Mouse (Mus musculus): ENCODE measurements around the gene Abtb2. TPM values are rescaled to one million over a fixed set of nuclear protein-coding genes. Genes with fewer than 3 reads are reported as not detected.

Abtb2 gene
- polyA plus RNA-seq, 1 experiment from 2014 or later: 11.5 TPM

DNA sequence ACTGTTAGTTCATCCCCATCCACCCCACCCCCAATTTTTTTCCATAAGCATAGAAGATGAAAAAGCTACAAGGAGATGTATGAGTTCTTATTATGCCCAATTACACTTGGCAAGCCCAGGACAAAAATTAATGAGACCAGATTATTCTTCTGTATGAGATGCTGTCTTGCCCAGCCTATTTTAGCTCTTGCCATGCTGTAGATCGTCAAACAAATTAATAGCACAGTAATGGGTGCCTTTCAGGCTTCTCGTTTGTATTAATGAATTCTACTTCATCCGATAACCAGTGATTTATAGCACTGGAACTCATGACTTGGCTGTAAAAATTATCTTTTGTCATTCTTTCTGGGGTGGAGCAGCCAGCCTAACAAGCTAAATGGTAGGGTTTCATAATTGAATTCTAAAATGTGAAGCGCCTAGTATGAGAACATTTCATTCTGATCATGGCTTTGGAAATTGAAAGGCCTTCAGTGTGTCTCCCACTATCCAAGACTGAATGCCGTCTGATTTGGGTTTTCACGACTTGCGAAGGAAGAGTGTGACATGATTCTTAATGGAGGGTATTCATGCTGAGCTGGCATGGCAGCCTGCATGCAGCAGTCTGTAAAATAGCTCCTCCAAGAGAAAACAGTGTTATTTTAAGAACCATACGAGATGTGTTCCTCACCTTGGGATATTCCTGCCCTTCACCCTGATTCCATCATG is 44.9 kb downstream of the Abtb2 start:
- no peak overlapping the region for H3K4me3 ChIP-seq (ENCODE audit: low read depth, low read length)
- H3K4me2 ChIP-seq (ENCODE audit: low read depth, severe bottlenecking): no peak overlapping the region
- H3K27ac ChIP-seq (replicated peaks; ENCODE audit: low read depth, low read length): no peak overlapping the region
- H3K9ac ChIP-seq (ENCODE audit: low read length): no peak overlapping the region
- no peak for ATAC-seq (ENCODE audit: insufficient number of reproducible peaks, low FRiP score, low TSS enrichment, low read depth)
- H3K36me3 ChIP-seq (ENCODE audit: control insufficient read depth, insufficient read depth, low read length): no peaks in the 10 kb centered on the region
- H3K4me1 ChIP-seq (ENCODE audit: control insufficient read depth, insufficient read depth, low read length): 0 out of 2 replicates have a peak, but pooled peaks cover 3% of the 10 kb centered on the region
- DNase-seq (ENCODE audit: low spot score): no peak
- no peaks in the 10 kb centered on the region for H3K9me3 ChIP-seq (ENCODE audit: control insufficient read depth, low read length)
- WGBS: 81% methylated on average over 8 of the region's 8 CpGs
- H3K27me3 ChIP-seq (ENCODE audit: control insufficient read depth, insufficient read depth, low read length): no peaks in the 10 kb centered on the region

DNA sequence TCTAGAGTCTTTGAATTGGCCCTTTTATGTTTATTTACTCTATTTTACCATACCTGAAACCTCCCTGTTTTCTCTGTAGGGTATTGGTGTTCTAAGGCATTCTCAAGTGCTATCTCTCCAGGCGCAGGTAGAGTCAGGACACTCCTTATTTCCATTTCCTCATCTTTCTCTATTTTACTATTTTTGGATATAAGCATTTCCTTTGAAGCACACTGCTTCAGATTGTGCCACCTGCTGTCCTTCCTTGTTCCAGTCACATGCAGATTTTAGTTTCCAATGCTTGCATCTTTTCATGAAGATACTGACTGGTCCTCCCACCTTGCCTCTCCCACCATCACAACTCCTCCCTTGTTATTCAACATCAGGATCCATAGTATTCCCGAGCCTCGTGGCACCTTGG is 47.8 kb downstream of the Abtb2 start:
- DNase-seq (ENCODE audit: low spot score): no peak
- no peaks in the 10 kb centered on the region for H3K36me3 ChIP-seq (ENCODE audit: control insufficient read depth, insufficient read depth, low read length)

DNA sequence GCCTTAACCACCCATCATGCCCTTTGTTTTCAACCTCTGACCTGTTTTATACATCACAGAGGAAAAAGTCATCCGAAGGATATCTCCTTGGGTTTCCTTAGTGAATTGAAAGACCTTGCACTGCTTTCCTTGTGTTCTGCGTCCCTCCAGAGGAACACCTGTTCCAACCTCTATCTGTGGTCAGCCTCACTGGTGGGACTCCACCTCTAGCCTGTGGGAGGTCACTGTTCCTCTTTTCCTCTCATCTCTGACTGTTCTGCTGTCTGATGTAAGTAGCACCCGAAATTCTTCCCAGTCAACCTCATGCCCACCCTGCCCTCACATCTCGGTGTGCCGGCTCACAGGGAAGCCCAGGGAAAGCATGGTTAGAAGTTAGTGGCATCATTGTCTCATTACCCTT is 48.9 kb downstream of the Abtb2 start:
- no peak overlapping the region for H3K4me3 ChIP-seq (ENCODE audit: low read depth, low read length)
- ATAC-seq (ENCODE audit: insufficient number of reproducible peaks, low FRiP score, low TSS enrichment, low read depth) (no peak), DNase-seq (ENCODE audit: low spot score) (no peak)
- 0 out of 2 replicates have a peak, but pooled peaks cover 3% of the 10 kb centered on the region for H3K4me1 ChIP-seq (ENCODE audit: control insufficient read depth, insufficient read depth, low read length)
- no peaks in the 10 kb centered on the region for H3K9me3 ChIP-seq (ENCODE audit: control insufficient read depth, low read length)
- no peaks in the 10 kb centered on the region for H3K36me3 ChIP-seq (ENCODE audit: control insufficient read depth, insufficient read depth, low read length)
- H3K27me3 ChIP-seq (ENCODE audit: control insufficient read depth, insufficient read depth, low read length): no peaks in the 10 kb centered on the region
- no peak overlapping the region for H3K27ac ChIP-seq (replicated peaks; ENCODE audit: low read depth, low read length)
- WGBS: 91% methylated on average over 5 of the region's 5 CpGs
- no peak overlapping the region for H3K4me2 ChIP-seq (ENCODE audit: low read depth, severe bottlenecking)
- H3K9ac ChIP-seq (ENCODE audit: low read length): no peak overlapping the region

More for the DNA sequence above, 47.8 kb downstream of the Abtb2 start:
- no peak overlapping the region for H3K4me3 ChIP-seq (ENCODE audit: low read depth, low read length)
- H3K9me3 ChIP-seq (ENCODE audit: control insufficient read depth, low read length): no peaks in the 10 kb centered on the region
- H3K4me2 ChIP-seq (ENCODE audit: low read depth, severe bottlenecking): no peak overlapping the region
- WGBS: 77% methylated on average over 3 of the region's 3 CpGs
- H3K4me1 ChIP-seq (ENCODE audit: control insufficient read depth, insufficient read depth, low read length): 0 out of 2 replicates have a peak, but pooled peaks cover 3% of the 10 kb centered on the region
- no peaks in the 10 kb centered on the region for H3K27me3 ChIP-seq (ENCODE audit: control insufficient read depth, insufficient read depth, low read length)
- ATAC-seq (ENCODE audit: insufficient number of reproducible peaks, low FRiP score, low TSS enrichment, low read depth): no peak
- no peak overlapping the region for H3K27ac ChIP-seq (replicated peaks; ENCODE audit: low read depth, low read length)
- H3K9ac ChIP-seq (ENCODE audit: low read length): no peak overlapping the region

DNA sequence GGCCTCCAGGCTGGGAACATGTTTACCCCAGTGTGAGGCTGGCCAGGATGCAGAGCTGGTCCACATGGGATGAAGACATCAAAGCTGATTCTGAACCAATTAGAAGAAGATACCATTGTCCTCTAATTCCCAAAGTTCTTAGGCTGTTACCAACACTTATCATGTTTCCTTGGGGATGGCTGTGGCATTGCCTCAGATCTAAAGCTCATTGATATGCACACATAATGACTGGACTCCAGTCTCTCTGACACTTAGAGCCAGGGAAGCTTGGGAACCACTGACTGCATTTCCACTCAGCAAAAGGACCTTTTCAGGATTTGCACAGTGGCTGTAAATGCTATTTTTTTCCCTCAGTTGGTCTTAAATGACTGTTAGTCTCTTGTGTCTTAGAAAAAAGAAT is 52.3 kb downstream of the Abtb2 start:
- Histone ChIP-seq H3K27ac (replicated peaks; ENCODE audit: low read depth, low read length) (no peak overlapping the region), H3K27me3 (ENCODE audit: control insufficient read depth, insufficient read depth, low read length) (no peaks in the 10 kb centered on the region), H3K4me2 (ENCODE audit: low read depth, severe bottlenecking) (no peak overlapping the region), H3K4me3 (ENCODE audit: low read depth, low read length) (no peak overlapping the region), H3K9me3 (ENCODE audit: control insufficient read depth, low read length) (no peaks in the 10 kb centered on the region), H3K9ac (ENCODE audit: low read length) (no peak overlapping the region), H3K36me3 (ENCODE audit: control insufficient read depth, insufficient read depth, low read length) (no peaks in the 10 kb centered on the region), H3K4me1 (ENCODE audit: control insufficient read depth, insufficient read depth, low read length) (no peaks in the 10 kb centered on the region)
- ATAC-seq (ENCODE audit: insufficient number of reproducible peaks, low FRiP score, low TSS enrichment, low read depth) (no peak), DNase-seq (ENCODE audit: low spot score) (no peak)

DNA sequence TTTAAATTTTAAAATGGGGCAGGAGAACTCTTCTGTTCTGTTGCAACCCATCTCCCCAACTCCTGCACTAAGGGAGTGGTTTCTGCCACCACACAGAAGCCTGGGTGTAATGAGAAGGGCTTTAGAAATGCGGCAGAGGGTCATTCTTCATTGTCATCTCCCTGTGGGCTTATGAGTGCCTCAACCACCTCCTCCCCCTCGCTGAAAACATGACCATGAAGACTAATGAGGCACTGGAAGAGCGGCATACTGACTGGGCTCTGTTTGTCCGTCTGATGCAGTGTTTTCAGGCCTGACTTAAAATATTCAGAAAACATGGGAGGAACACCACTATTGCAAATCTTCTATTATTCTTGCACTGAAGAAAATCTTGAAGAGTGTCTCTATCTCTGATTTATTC is 56.8 kb downstream of the Abtb2 start:
- Histone ChIP-seq H3K4me3 (ENCODE audit: low read depth, low read length) (no peak overlapping the region), H3K36me3 (ENCODE audit: control insufficient read depth, insufficient read depth, low read length) (no peaks in the 10 kb centered on the region), H3K4me2 (ENCODE audit: low read depth, severe bottlenecking) (no peak overlapping the region), H3K4me1 (ENCODE audit: control insufficient read depth, insufficient read depth, low read length) (peaks cover 12% of the 10 kb centered on the region), H3K27me3 (ENCODE audit: control insufficient read depth, insufficient read depth, low read length) (no peaks in the 10 kb centered on the region), H3K9ac (ENCODE audit: low read length) (no peak overlapping the region), H3K27ac (replicated peaks; ENCODE audit: low read depth, low read length) (no peak overlapping the region), H3K9me3 (ENCODE audit: control insufficient read depth, low read length) (no peaks in the 10 kb centered on the region)
- WGBS: 52% methylated on average over 4 of the region's 4 CpGs
- DNase-seq (ENCODE audit: low spot score): no peak
- no peak for ATAC-seq (ENCODE audit: insufficient number of reproducible peaks, low FRiP score, low TSS enrichment, low read depth)

DNA sequence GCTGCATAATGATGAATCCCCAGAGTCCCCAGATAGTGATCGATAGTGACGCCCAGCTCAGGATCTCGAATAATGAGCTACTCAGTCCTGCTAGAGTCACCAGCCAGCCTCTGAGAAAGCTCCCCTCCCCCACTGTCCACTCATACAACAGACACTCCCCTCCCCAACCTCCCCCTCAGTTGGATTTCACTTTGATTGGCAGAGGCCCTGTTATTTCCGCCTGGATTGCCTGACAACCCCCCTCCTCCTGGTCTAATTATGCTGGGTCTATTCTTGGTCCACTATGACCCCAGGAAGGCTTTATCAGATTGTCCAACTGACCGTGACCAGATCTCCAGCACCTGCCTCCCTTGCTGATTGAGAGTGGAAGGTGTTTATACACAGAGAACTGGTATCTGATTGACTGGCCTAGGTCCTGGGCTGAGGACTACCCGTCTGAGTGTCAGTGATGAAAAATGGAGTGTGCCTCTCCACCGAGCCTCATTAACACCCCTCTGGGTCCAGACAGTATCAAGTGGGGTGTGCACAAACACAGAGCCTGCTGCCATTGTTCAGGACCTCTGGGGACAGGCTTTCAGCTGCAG is 59.3 kb downstream of the Abtb2 start:
- Histone ChIP-seq H3K36me3 (ENCODE audit: control insufficient read depth, insufficient read depth, low read length) (no peaks in the 10 kb centered on the region), H3K9ac (ENCODE audit: low read length) (no peak overlapping the region), H3K9me3 (ENCODE audit: control insufficient read depth, low read length) (no peaks in the 10 kb centered on the region), H3K4me3 (ENCODE audit: low read depth, low read length) (no peak overlapping the region), H3K27me3 (ENCODE audit: control insufficient read depth, insufficient read depth, low read length) (no peaks in the 10 kb centered on the region), H3K4me2 (ENCODE audit: low read depth, severe bottlenecking) (no peak overlapping the region), H3K27ac (replicated peaks; ENCODE audit: low read depth, low read length) (no peak overlapping the region), H3K4me1 (ENCODE audit: control insufficient read depth, insufficient read depth, low read length) (peaks cover 26% of the 10 kb centered on the region)
- ATAC-seq (ENCODE audit: insufficient number of reproducible peaks, low FRiP score, low TSS enrichment, low read depth): 0 out of 2 replicates have a peak, but pooled peaks have one; percentile 31
- 23% methylated on average over 7 of the region's 7 CpGs for WGBS
- DNase-seq (ENCODE audit: low spot score): no peak

DNA sequence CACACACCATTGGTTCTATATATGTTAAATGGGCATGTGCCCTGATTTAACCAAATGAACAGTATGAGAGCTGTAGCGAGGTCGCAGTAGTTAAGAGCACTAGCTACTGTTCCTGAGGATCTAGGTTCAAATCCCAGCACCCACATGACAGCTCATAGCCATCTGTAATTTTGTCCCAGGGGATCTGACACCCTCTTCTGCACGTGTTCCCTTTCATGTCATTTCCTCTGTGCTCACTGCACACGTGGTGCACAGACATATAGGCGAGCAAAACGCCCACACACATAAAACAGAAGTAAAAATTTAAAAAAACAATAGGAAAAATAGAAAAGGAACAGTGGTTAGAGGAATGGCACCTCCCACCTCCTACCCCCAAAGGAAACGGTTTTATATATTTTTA is 61.0 kb downstream of the Abtb2 start:
- Histone ChIP-seq H3K4me3 (ENCODE audit: low read depth, low read length) (no peak overlapping the region), H3K36me3 (ENCODE audit: control insufficient read depth, insufficient read depth, low read length) (no peaks in the 10 kb centered on the region), H3K4me1 (ENCODE audit: control insufficient read depth, insufficient read depth, low read length) (peaks cover 34% of the 10 kb centered on the region), H3K27me3 (ENCODE audit: control insufficient read depth, insufficient read depth, low read length) (no peaks in the 10 kb centered on the region), H3K9me3 (ENCODE audit: control insufficient read depth, low read length) (no peaks in the 10 kb centered on the region), H3K4me2 (ENCODE audit: low read depth, severe bottlenecking) (no peak overlapping the region), H3K27ac (replicated peaks; ENCODE audit: low read depth, low read length) (no peak overlapping the region), H3K9ac (ENCODE audit: low read length) (no peak overlapping the region)
- DNase-seq (ENCODE audit: low spot score) (no peak), ATAC-seq (ENCODE audit: insufficient number of reproducible peaks, low FRiP score, low TSS enrichment, low read depth) (no peak)
- WGBS: 79% methylated on average over 7 of the region's 7 CpGs

DNA sequence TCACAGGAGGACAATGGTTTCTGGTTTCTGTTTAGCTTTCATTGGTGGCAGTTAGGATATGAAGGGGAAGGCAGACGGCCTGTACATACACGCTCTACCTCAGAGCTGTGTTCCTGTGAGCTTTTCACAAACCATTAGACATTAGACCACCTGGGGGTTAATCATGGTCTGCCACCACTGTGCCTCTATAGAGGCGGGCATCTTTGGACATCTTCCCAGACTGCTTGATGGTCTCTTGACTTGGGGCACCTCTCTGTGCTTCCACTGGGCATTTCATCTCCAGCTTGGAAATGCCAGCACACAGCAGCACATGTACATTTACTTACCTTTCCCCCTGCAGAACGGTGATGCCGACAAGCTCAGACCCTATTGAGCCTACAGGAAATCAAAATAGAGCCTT is 63.8 kb downstream of the Abtb2 start:
- Histone ChIP-seq H3K4me2 (ENCODE audit: low read depth, severe bottlenecking) (no peak overlapping the region), H3K36me3 (ENCODE audit: control insufficient read depth, insufficient read depth, low read length) (no peaks in the 10 kb centered on the region), H3K9me3 (ENCODE audit: control insufficient read depth, low read length) (no peaks in the 10 kb centered on the region), H3K27me3 (ENCODE audit: control insufficient read depth, insufficient read depth, low read length) (no peaks in the 10 kb centered on the region), H3K4me1 (ENCODE audit: control insufficient read depth, insufficient read depth, low read length) (peaks cover 42% of the 10 kb centered on the region), H3K4me3 (ENCODE audit: low read depth, low read length) (no peak overlapping the region), H3K27ac (replicated peaks; ENCODE audit: low read depth, low read length) (no peak overlapping the region), H3K9ac (ENCODE audit: low read length) (no peak overlapping the region)
- no peak for DNase-seq (ENCODE audit: low spot score)
- ATAC-seq (ENCODE audit: insufficient number of reproducible peaks, low FRiP score, low TSS enrichment, low read depth): no peak
- 70% methylated on average over 5 of the region's 5 CpGs for WGBS

Data from limb, embryonic 11.5 days (tissue).